Mouse (Mus musculus): ENCODE results near the gene Tac2. TPM values are rescaled to one million over a fixed set of nuclear protein-coding genes. Genes with fewer than 3 reads are reported as not detected.

Gene Tac2
- total RNA-seq, 4 experiments from 2014 or later = 3.4 to 7.7 (median 4.1) TPM

DNA sequence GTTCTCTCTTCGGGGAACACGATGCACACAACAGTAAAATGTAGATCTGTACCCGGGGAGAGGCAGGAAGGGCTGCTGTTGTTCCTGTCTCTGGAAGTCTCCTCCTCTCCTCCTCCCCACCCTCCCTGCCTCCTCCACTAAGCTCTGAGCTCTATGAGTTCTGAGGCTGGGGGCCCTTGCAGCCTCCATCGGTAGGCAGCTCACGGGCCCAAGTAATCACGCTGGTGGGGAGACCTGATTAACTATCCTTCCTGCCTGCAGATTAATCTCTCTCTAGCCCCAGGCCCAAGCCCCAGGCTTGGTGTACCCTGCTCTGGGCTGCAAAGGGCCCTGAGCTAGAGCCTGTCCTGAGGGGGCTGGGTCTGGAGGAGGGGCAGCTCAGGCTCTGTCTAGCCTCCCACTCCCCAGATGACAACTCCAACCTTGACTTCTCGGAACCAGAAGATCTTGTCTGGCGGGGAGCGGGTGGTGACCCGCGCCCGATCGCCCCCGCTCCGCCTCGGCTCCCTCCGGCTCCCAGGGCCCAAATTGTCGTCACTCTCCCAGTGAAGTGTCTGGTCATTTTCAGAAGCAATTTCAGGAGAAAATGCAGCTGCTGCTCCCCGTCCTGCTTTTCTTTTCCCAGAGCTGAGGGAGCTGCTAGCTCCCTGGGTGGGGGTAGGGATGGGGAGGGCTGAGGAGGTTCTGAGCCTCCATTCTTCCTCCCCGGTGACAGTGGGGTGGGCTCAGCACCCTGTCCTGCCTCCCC, 2.4 kb upstream of the Tac2 start:
- peak in 1 of 2 experiments; percentile 23 for DNase-seq (ENCODE audit: low spot score in 2 of 2)

DNA sequence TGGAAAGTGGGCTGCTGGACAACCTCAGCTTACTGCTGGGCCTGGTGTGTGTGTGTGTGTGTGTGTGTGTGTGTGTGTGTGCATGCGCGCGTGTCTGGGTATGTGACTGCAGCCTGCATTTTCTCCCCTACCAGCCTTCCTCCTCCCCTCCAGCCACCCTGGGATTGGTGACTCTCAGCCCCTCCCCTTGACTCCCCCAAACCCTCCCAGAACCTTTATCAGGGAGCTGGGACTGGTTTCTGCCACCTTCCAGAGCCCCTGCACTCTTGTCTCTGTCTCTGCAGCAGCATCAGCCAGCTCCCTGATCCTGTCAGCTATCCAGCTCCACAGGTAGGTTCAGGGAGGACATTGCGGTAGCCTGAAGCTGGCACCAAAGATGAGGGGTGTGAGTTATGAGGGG, 858 bp downstream of the Tac2 start:
- DNase-seq (ENCODE audit: low spot score in 2 of 2) = no peak

DNA sequence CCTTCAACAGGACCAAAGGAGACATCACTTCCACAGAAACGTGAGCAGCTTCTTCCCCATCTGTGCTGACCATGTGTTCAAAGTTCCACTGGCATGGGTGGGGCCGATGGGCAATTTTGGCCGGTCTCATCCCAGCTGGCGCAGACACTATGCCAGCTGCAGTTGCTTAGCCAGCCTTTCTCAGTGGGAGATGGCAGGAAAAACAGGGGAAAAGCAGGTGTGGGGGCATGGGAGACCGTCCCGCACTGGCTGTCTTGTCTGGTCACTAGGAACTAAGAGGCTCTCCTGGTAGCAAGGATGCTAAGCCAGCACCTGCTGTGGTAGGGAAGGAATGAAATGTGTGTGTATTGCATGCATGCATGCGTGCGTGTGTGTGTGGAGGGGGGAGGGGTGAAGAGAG, 4.2 kb downstream of the Tac2 start:
- no peak for DNase-seq (ENCODE audit: low spot score in 2 of 2)

DNA sequence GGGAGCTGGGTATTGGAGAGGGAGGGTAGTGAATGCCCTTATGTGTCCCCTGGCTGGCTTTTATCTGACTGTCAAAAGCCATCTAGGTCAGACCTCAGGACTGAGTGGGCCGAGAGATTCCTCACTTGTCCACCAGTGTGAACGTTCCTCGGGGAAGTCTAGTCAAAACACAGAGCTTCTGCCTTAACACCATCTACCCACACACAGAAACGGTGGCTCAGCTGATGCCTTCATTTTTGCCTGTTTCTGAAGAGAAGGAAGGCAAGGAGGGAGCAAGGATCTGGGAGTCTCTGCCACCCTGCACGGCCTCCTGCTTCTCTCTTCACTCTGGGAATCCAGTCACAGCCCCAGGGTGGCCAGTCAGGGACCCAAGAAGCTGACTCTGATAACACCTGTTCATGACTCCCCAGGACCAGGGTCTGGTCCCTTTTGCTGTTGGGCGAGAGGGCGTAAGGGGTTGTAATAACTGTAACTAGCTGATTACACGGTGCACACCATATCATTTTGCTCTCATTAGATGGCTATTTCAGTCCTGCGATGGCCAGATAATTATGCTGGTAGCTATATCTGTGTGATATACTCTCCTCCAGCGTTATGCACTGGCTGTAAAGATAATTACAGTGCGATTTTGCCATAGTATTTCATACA, 6.1 kb downstream of the Tac2 start:
- DNase-seq (ENCODE audit: low spot score in 2 of 2) = no peak

DNA sequence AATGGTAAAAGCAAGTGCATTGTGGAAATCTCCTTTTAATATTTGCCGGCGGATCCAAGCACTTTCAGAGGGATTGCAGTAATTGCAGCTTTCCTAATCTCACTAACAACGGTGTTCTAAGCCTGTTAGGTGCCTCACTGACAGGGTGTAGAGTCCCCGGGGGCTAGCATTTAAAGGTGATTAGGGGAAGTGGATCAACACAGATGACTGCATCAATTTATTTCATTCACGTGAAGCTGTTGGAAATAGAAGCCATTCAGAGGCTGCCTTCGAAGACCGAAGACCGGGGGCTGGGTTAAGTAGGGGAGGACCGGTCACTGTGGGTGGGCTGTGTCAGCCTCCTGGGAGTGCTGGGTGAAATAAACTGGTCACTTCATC, 6.6 kb downstream of the Tac2 start:
- no peak for DNase-seq (ENCODE audit: low spot score in 2 of 2)

DNA sequence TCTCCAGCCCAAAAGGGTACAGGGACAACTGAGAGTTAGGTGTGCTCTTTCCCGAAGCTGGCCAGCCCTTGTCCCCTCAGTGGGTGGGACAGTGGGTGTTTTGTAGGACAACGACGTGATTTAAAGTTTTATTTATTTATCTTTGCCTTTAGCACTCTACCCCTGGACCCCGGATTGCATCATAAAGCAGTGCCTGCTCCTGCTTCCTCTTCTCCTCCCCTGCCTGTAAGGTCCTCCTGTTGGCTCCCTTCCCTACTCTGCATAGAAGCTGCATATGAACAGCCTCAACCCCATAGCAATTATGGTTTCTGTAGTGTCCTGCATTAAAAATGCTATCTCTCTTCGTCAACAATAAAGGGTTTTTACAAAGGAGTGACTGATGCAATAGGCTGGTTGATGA, 7.1 kb downstream of the Tac2 start:
- no peak for DNase-seq (ENCODE audit: low spot score in 2 of 2)

DNA sequence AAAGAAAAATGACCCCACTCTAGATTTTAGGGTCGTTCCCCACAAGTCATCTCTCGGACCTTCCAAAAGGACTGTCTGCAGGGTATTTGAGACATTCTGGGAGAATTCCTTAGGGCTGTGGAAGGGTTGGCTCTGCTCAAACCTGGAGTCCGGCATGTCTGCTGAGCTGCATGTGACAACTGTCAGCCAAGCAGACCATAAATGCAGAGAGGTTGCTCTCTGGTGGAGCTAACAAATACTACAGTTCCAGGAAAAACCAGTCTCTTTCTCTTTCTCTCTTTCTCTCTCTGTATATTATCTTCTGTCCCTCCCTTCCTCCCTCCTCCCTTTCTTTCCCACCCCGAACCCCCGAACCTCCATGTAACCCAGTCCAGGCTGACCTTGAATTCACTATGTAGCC, 10.2 kb downstream of the Tac2 start:
- no peak for DNase-seq (ENCODE audit: low spot score in 2 of 2)

DNA sequence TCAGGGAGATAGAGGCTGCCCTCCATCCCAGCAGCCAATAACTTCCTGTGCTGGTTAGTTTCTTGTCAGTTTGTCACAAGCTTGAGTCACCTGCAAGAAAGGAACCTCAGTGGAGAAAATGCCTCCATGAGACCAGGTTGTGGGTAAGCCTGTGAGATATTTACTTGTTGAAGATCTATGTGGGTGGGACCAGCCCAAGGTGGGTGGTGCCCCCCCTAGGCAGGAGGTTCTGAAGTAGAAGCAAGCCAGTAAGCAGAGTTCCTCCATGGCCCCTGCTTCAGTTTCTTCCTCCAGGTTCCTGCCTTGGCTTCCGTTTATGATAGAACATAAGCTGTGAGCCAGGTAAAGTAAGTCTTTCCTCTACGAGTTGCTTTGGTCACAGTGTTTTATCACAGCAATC, 12.0 kb downstream of the Tac2 start:
- no peak for DNase-seq (ENCODE audit: low spot score in 2 of 2)

DNA sequence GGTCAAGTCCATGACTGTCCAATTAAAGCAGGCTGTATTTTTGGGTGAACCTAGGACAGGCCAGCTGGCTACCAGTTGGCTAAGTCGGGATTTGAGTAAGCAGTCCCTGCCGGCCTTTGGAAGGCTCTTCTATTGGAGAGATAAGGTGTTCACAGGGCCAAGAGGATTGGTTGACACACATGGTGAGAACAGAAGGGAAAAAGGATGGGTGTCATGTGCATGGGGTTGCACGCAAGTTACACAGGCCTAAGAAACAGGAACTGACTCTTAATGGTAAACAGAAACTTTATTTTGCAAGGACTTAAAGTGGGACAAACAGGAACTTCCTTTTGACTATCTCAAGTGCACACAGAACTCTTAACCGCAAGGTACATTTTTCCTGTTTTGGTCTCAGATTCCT, 12.6 kb downstream of the Tac2 start:
- no peak for DNase-seq (ENCODE audit: low spot score in 2 of 2)

DNA sequence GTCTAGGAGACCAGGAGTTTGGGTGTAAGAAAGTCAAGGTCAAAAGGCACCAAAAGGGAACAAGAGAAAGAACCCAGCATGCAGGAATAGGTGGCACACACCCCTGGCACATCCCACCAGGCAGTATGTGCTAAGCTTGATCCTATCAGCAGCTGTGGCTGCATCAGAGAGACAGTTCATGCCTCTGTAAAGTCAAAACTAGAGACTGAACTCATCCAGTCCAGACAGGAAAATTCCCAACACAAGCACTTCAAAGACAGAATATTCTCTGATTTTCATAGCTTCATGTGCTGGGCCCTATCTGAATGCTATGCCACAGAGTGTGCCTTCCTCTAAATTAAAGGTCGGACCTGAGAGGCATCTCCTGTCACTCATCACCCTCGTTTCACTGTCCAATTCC, 13.3 kb downstream of the Tac2 start:
- no peak for DNase-seq (ENCODE audit: low spot score in 2 of 2)

DNA sequence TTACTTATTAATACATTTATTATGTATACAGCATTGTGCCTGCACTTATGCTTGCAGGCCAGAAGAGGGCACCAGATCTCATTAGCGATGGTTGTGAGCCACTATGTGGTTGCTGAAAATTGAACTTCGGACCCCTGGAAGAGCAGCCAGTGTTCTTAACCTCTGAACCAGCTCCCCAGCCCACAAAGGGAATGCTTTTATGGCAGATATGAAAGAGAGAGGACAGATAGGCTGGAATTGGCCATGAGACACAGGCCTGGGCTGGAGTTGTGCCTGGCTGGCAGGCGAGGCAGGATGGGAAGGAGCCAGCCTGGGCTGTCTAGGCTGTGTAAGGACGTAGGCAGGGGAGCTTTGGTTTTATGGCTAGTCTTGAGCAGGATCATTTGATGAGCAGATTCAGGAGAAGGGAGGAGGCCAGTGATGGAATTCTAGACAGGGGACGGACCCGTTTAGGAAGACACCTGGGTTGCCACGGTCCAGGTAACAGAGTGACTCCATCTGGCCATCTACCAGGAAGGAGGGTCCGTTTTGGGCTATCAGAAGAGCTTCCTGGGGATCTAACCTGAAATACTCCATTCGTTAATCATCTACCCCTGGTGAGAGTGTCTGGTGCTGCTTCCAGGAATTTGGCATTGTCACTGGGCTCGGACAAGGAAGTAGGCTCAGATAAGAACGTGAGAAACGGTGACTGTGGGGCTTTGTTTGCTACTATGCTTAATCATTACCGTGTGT, 14.0 kb downstream of the Tac2 start:
- no peak for DNase-seq (ENCODE audit: low spot score in 2 of 2)

DNA sequence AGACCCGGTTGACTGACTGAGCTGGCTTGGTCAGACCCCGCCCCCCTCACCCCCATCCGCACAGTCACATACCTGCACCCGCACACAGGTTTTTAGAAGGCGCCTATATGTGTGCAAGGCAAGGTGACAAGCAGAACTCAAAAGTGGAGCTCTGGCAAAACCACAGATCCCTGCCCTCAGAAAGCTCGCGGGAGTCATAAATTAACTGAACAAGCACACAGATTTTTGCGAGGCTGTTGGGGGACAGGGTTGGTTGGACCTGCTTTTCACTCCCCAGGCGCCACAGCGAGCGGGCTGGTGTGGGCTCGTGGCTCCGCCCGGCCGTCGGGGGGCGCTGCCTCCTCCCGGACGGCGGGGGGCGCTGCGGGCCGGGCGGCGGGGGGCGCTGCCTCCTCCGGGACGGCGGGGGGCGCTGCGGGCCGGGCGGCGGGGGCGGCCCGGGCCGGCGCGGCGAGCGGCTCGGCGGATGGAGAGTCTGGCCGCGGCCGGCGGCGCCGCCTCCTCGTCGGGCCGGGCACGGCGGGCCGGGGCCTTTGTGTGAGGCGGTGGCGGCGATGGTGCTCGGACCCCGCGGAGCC, 14.9 kb downstream of the Tac2 start, which contains the start of gene Zbtb39:
TSS of gene Zbtb39 (plus strand) at position 456 of the 578 bp plus-strand sequence.
- DNase-seq (ENCODE audit: low spot score in 2 of 2) = peak in 1 of 2 experiments; percentile 58

DNA sequence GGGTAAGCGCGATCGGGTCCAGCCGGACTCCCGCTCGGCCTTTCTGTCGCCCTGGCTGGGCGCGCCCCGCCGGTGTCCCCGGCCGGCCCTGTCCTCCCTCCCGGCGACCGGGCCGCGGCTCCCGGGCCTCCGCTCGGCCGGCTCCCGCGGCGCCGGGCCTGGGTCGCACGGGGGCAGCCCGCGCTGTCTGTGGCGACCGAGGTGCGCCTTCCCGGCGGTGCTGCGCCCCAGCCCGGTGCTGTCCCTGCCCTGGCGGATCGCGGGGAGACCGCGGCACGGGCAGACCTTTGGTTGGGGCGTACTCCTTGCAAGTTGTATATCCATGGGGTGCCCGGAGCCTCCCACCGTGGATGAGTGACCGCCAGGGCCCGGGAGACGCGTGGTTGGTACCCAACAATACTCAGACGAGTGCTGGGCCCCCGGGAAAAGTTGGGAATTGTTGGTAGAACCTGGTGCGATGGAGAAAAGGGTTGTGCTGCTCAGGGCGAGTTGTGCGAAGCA, 15.4 kb downstream of the Tac2 start:
- no peak for DNase-seq (ENCODE audit: low spot score in 2 of 2)

DNA sequence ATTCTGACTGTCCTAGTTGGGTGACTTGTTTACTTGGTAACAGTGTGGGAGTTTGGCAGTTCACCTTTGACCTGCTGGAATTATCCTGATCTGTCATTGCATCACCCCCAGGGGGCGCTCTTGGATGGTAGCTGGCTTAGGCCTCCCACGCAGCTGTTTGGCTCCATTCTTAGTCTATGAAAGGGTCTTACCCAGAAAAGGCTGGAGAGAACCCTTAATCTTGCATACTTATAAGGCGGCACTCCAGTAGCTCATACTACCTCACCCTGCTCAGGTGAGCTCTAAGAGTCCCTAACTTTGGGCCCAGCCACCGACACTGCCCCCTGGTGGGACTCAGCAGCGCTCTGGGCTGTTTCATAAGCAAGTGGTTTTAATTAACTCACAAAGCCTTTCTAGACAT, 20.4 kb downstream of the Tac2 start:
- DNase-seq (ENCODE audit: low spot score in 2 of 2) = no peak

DNA sequence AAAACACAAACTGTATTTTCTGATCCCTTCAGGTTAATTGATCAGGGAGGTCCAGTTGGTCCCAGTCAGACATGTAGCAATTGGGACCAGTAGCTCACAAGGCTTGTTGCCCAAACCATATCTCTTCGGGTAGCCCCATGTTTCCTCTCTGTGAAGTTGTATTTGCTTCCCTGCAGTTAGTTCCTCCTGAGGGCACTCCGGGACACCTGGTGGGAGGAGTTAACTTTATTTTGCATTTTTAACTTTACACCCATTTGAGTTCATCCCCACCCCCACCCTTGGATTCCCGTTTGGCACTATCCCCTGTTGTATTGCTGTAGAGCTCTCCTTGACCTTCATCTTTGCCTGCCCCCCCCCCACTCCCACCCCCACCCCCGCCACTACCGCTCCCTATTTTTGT, 21.6 kb downstream of the Tac2 start:
- DNase-seq (ENCODE audit: low spot score in 2 of 2) = no peak

DNA sequence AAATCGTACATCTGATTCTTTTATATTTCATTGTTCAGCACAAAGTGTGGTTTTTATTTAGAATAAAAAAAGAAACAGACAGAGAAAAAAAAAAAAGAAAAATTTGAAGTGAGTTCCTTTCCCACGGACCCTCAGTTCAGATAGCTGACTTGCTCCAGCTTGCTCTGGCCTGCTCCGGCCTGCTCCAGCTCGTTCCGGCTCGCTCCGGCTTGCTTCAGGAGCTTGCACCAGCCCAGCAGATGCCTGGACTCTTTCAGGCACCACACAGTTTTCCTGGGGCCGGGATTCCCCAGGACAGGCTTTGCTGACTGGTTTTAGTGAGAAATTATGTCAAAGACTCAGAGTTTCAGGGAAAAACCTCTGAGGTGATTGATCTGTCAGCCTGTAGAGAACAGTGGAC, 23.0 kb downstream of the Tac2 start:
- no peak for DNase-seq (ENCODE audit: low spot score in 2 of 2)

DNA sequence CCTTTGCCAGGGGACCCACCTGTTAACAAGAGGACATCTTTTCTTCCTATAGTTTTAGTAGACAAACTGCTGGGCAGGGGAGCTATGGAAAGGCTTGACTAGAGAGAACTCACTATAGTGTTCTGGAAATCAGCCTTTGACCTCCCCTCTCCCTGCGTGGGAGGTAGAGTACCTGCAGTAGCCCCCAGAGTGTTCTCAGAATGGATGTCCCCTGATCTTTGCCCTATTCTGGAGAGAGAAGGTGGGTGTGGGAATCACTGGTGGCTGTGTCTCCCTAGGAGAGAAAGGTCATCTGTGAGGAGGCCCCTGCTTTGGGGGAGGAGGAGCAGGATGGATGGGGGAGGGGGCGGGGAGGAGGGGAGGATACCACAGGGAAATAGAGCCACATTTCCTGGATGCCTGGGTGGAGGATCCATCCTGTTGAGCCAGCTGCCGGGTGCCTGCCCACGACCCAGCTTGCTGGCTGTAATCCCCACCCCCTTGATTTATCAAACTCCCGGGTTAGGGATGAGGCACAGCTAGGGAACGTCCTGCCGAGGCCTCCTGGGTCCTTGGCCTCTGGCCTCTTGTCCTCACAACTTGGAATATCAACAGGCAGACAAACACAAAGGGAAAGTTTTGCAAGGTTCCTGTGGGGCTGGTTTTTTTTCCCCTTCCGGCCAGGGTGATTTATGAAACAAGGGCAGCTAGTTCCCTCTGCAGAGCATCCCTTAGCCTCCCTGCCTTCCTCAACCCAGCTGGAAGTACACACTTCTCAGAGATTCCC, 24.8 kb downstream of the Tac2 start:
- no peak for DNase-seq (ENCODE audit: low spot score in 2 of 2)

DNA sequence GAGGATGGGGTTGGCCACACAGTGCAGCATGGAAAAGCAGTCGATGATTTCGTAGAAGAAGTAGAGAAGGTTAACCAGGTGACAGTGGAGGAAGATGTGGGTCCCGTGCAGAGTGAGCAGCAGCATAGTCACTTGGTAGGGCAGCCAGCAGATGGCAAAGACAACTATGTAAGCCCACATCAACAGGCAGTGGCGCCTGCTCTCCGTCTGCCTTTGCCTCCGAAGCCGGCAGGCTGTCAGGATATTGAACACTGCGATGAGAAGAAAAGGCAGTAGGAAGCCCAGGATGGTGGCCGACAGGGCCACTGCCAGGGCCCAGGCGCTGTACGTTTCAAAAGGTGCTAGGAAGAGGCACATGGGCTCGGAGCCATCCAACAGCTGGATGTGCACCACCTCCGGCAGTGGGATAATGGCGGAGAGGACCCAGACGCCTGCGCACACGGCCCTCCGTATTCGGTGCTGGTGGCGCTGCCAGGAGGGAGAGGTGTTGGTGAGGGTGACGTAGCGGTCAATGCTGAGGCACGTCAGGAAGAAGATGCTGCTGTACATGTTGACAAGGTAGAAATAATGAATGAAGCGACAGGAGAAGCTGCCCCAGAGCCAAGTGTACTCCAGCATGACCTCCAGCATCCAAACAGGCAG, 26.0 kb downstream of the Tac2 start:
- DNase-seq (ENCODE audit: low spot score in 2 of 2) = peak in 1 of 2 experiments; percentile 36

DNA sequence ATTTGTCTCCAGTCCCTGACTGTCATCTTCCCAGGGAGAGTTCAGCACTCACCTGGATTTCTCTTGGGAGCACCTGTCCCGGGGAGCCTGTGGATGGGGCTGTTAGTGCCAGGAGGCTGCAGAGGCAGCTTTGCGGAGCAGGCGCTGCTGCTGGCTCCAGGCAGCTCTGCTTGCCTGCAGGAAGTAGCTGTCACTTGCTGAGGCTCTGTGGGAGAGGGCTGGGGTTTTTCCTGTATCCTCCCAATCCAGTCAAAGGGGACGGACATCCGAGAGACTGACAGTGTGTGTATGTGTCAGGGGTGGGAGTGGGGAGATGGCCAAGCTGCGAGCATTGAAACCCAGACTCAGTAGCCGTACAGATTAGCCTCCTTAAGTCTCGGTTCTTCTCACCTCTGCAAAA, 27.3 kb downstream of the Tac2 start, which contains the start of gene Gpr182:
TSS of gene Gpr182 (minus strand) at position 185 of the 400 bp plus-strand sequence.
- DNase-seq (ENCODE audit: low spot score in 2 of 2) = no peak

DNA sequence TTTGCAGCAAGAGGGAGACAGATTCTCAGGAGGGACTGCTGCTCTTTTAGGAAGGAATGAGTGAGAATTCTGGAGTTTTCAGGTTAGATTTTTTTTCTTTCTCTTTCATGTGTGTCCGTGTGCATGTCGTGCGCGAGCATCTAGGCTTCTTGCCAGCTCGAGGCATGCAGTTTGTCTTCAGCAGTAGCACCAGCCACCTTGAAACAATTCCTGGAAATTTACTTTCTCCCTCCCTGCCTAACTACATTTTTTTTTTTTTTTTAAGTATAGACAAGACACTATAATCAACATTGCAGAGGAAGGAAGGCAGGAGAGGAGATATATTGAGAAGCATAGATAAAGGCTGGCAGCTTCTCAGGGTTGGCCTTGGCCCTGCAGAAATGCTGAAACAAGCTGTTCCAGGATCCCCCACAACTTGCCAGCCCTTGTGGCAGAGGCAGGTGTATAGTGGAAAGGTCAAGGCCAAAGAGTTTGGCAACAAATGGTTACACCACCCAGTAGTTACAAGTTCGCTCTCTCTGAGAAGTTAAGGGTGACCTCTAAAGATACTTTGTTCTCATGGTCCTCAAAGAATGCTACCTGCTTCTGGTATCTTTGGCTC, 30.4 kb downstream of the Tac2 start:
- no peak for DNase-seq (ENCODE audit: low spot score in 2 of 2)
